Mouse (Mus musculus) erythroblast, embryonic 14.5 days (primary cell): Measurements from ENCODE around the gene Gm16442. TPM values are rescaled to one million over a fixed set of nuclear protein-coding genes. Genes with fewer than 3 reads are reported as not detected.
"Not testable (repeated sequence)": the region's sequence is repeated elsewhere in the genome, so short reads cannot be mapped to it uniquely, and the experiment has no call there.

ENCODE experiments used
- H3K27me3 ChIP-seq: 2 replicates; pipeline ENCODE4 v1.6.1; 2012; ENCODE audit warnings: inconsistent platforms; ENCODE audit not compliant: control insufficient read depth
- H3K36me3 ChIP-seq: 2 replicates; pipeline ENCODE4 v1.6.1; 2012; ENCODE audit warnings: mild to moderate bottlenecking, inconsistent platforms; ENCODE audit not compliant: control insufficient read depth
- H3K4me1 ChIP-seq: 2 replicates; pipeline ENCODE4 v1.6.1; 2012; ENCODE audit warnings: inconsistent platforms; ENCODE audit not compliant: control insufficient read depth
- H3K4me3 ChIP-seq: replicated peaks from 2 replicates; pipeline ENCODE3; 2012; ENCODE audit warnings: moderate library complexity, mild to moderate bottlenecking, inconsistent platforms
- H3K9me3 ChIP-seq: 2 replicates; pipeline ENCODE4 v1.6.1; 2012; ENCODE audit warnings: low read length, inconsistent platforms, mixed read lengths; ENCODE audit not compliant: control insufficient read depth
- polyA plus RNA-seq: library from polyadenylated mRNA; stranded (reverse); fragments of >175 nt; gene quantifications from 2 replicates; pipeline ENCODE4 v1.2.3, GENCODE M21; 2012

Gm16442 gene
- not detected in 2 replicates for polyA plus RNA-seq

DNA sequence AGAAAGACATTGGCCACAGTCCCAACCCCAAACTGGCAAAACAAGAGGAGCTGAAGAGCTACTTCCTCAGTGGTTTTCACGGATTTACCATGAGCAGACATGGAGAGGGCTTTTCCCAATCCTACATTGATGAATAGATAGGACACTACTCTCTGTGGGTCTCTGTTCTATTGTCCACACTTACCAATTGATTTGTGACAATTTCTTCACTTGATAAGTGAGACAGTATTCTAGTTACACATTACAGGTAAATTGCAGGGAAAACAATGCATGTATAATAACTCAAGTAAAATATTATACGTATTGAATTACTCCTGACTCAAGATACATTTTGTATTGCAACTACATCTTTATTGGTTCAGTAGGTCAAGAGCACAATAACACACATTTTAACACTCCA lies at the start of gene Gm16442:
TSS of gene Gm16442 (minus strand) at position 101 of the 400 bp plus-strand sequence.
- not testable (repeated sequence) for H3K9me3 ChIP-seq, H3K36me3 ChIP-seq, H3K4me3 ChIP-seq, H3K27me3 ChIP-seq, H3K4me1 ChIP-seq

DNA sequence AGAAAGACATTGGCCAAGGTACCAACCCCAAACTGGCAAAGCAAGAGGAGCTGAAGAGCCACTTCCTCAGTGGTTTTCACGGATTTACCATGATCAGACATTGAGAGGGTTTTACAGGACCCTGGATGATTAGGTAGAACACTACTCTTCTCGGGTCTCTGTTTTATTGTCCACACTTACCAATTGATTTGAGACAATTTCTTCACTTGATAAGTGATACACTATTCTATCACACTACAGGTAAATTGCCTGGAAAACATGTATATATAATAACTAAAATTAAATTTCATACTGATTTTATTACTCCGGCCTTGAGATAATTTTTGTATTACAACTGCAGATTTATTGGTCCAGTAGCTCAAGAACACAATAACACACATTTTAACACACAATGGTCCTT lies 45.9 kb upstream of the Gm16442 start, which contains the start of gene Vmn1r94:
TSS of gene Vmn1r94 (minus strand) at position 101 of the 400 bp plus-strand sequence.
- H3K9me3 ChIP-seq, H3K4me1 ChIP-seq, H3K27me3 ChIP-seq, H3K4me3 ChIP-seq, H3K36me3 ChIP-seq: not testable (repeated sequence)

DNA sequence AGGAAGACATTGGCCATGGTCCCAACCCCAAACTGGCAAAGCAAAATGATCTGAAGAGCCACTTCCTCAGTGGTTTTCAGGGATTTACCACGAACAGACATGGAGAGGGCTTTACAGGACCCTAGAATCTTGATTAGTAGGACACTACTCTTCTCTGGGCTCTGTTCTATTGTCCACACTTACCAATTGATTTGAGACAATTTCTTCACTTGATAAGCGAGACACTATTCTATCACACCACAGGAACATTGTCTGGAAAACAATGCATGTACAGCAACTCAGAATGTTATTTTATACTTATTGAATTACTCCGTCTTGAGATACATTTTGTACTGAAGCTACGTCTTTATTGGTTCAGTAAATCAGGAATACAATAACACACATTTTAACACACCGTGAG lies 16.6 kb upstream of the Gm16442 start, which contains the start of gene Vmn1r93:
TSS of gene Vmn1r93 (minus strand) at position 101 of the 400 bp plus-strand sequence.
- H3K27me3 ChIP-seq, H3K9me3 ChIP-seq, H3K4me1 ChIP-seq: not testable (repeated sequence)

DNA sequence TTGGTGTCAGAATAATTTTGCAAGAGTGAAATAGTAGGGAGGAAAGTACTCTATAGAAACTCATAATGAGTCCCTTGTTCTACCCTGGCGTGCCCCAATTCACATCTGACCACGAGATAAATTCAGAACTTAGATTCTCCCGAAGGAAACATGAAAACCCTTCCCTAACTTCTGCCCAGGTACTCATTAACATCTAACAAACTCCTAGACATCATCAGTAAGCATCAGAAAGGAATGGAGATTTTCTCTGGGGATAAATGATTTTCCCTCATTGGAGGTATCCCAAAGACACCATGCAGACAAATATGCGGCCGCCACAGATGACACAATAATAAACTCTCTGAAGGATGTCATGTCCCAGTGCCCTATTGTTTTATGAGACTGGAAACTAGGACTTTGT lies 23.0 kb downstream of the Gm16442 start, which contains the start of gene Vmn1r91:
TSS of gene Vmn1r91 (plus strand) at position 301 of the 400 bp plus-strand sequence.
- not testable (repeated sequence) for H3K4me3 ChIP-seq

More for the DNA sequence above, 16.6 kb upstream of the Gm16442 start, which contains the start of gene Vmn1r93:
- not testable (repeated sequence) for H3K4me3 ChIP-seq, H3K36me3 ChIP-seq

GRCm38 (mm10) chr7:20078118-20078517 lies 44.3 kb downstream of the Gm16442 start:
- not testable (repeated sequence) for H3K4me3 ChIP-seq, H3K36me3 ChIP-seq, H3K4me1 ChIP-seq, H3K9me3 ChIP-seq, H3K27me3 ChIP-seq

More for the DNA sequence above, 23.0 kb downstream of the Gm16442 start, which contains the start of gene Vmn1r91:
- not testable (repeated sequence) for H3K9me3 ChIP-seq, H3K27me3 ChIP-seq, H3K4me1 ChIP-seq, H3K36me3 ChIP-seq

Other genes with a start within 250 kb of the Gm16442 start
- gene Ceacam19, start 234.6 kb downstream of the Gm16442 start, polyA plus RNA-seq = not detected in 2 replicates
- gene Pvr, start 201.4 kb downstream of the Gm16442 start, polyA plus RNA-seq = 0.02 and 0.04 TPM in 2 replicates
- gene Igsf23, start 171.8 kb downstream of the Gm16442 start, polyA plus RNA-seq = not detected in 2 replicates
- gene Ceacam20, start 157.2 kb downstream of the Gm16442 start, polyA plus RNA-seq = not detected in 2 replicates
- gene Nlrp9b, start 131.1 kb downstream of the Gm16442 start, polyA plus RNA-seq = not detected in 2 replicates
- gene Vmn1r91, start 22.9 kb downstream of the Gm16442 start, polyA plus RNA-seq = 0.01 TPM in 1 of 2 replicates, not detected in the other
- gene Vmn1r93, start 16.5 kb upstream of the Gm16442 start, polyA plus RNA-seq = not detected in 2 replicates
- not detected in 2 replicates for gene Vmn1r94, start 45.8 kb upstream of the Gm16442 start, polyA plus RNA-seq
- not detected in 2 replicates for gene Vmn1r95, start 71.1 kb upstream of the Gm16442 start, polyA plus RNA-seq
- gene Gm6164, start 83.0 kb upstream of the Gm16442 start, polyA plus RNA-seq = not detected in 2 replicates
- gene Gm4498, start 111.2 kb upstream of the Gm16442 start, polyA plus RNA-seq = not detected in 2 replicates
- 0.03 TPM in 1 of 2 replicates, not detected in the other for gene Gm5890, start 140.3 kb upstream of the Gm16442 start, polyA plus RNA-seq
- not detected in 2 replicates for gene Gm4133, start 211.5 kb upstream of the Gm16442 start, polyA plus RNA-seq